Mouse (Mus musculus) hematopoietic stem cell, adult 5-6 weeks (primary cell): ENCODE data around the gene Hcrt. TPM values are rescaled to one million over a fixed set of nuclear protein-coding genes. Genes with fewer than 3 reads are reported as not detected.
A peak's percentile ranks its signal among the peaks of the same experiment; 100 is the strongest.

ENCODE experiments used
- ATAC-seq, 2 experiments: fragments of 125-278 bp in 1 of 2; replicated peaks in 1 of 2; 2 replicates each; pipeline ENCODE4 v1.8.0; 2016 to 2017; ENCODE audit warnings: inconsistent platforms in 2 of 2, mild to moderate bottlenecking in 2 of 2, moderate number of reproducible peaks in 2 of 2, low read depth in 1 of 2, moderate TSS enrichment in 1 of 2; ENCODE audit not compliant: low FRiP score in 2 of 2, poor library complexity in 2 of 2, severe bottlenecking in 2 of 2, insufficient read depth in 1 of 2, low TSS enrichment in 1 of 2
- total RNA-seq: library from RNA; stranded (forward); fragments of 172-1452, 232-1000 nt; gene quantifications from 2 replicates; pipeline ENCODE4 v1.2.3, GENCODE M21; 2017

The Hcrt gene
- total RNA-seq, 1 experiment from 2014 or later, result not detected

DNA sequence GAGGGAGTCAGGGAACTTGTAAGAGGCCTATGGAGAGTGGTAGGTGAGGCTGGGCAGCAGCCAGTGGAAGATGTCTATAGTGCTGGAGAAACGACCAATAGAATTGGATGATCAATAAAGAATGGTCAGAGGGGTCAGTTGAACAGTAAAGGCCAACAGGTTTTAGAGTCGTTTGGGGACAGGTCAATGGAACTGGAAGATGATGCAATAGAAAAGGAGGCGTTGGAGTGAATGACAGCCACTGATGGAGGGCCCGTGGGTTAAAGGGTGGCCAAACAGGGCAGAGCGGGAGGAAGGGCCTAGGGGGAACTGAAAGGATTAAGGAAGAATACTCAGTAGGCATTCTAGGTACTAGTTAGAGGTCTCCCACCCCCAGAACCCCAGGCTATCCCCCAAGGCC, 15.6 kb downstream of the Hcrt start:
- ATAC-seq, result no peak

DNA sequence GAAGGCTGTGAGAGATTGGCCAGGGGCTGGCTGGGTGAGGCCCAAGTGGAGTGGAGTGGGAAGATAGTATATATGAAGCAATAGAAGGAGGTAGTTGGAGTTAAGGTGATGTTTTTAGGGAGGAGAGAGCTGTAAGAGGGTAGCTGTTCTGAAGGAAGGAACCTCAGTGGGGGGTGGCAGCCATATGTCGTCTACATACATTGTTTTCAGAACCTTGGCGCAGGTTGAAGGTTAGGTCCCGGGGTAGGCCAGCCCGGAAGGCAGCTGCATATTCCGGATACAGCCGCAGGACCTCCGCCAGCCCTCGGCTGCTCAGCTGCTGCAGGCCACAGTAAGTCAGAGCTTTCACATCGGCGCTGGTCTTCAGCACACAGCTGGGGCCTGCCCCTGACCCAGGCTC, 16.2 kb downstream of the Hcrt start:
- no peak for ATAC-seq

DNA sequence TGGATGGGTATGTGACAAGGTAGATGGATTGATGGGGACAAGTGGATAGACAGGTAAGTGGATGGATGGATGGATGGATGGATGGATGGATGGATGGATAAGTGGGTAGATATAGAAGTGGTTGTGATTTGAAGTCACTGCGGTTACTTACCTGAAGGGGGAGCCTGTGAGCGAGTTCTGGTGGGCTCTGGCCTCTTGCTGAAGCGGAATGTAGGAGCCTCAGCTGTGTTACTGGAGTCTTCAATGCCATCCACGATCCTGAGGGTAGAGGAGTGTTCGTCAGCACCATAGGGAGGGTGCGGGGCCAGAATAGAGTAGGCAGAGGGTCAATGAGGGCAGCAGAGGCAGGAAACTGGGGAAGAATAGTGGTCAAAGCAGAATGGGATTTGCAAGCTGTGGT, 17.6 kb downstream of the Hcrt start:
- peak; percentile 69 to 83; a peak in 3 of 4 replicates for ATAC-seq

- ATAC-seq, result no peak
Measured at GRCm38 (mm10) chr11:100741348-100741747, 21.4 kb downstream of the Hcrt start.

- ATAC-seq, result no peak
Measured at GRCm38 (mm10) chr11:100738749-100739148, 24.0 kb downstream of the Hcrt start.

DNA sequence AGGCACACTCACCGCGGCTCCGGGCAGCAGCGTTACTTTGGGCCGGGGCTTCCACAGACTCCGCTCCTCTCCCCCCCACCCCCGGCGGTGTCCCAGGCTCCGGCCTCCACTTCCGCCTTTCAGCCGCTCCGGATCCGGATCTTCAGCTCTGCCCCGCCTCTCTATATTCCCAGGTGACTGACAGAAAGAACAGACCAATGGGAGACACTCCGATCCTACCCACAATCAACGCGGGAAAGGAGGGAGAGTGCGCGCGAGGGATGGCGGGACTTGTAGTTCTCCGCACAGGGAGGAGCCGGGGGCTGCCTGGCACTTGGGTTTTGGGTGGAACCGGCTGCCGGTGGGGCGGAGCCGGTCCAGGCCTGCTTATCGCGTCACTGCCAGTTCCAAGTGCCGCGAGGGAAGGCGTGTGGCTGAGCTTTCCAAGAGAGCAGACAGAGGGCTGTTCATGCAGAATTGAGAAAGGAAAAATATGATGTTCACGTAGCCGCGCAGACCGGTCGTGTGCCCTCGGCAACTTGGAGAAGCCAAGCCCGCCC, 24.6 kb downstream of the Hcrt start, which contains the start of gene Rab5c:
Gene Rab5c, minus strand, starts transcription at position 150 of the 539 bp plus-strand sequence.
- ATAC-seq, result peak; percentile 96 to 99

- no peak for ATAC-seq
Measured at GRCm38 (mm10) chr11:100737105-100737733, 25.5 kb downstream of the Hcrt start.

- no peak for ATAC-seq
Measured at GRCm38 (mm10) chr11:100736746-100737080, 26.0 kb downstream of the Hcrt start.

GRCm38 (mm10) chr11:100735954-100736745, 26.6 kb downstream of the Hcrt start:
- ATAC-seq, result no peak

DNA sequence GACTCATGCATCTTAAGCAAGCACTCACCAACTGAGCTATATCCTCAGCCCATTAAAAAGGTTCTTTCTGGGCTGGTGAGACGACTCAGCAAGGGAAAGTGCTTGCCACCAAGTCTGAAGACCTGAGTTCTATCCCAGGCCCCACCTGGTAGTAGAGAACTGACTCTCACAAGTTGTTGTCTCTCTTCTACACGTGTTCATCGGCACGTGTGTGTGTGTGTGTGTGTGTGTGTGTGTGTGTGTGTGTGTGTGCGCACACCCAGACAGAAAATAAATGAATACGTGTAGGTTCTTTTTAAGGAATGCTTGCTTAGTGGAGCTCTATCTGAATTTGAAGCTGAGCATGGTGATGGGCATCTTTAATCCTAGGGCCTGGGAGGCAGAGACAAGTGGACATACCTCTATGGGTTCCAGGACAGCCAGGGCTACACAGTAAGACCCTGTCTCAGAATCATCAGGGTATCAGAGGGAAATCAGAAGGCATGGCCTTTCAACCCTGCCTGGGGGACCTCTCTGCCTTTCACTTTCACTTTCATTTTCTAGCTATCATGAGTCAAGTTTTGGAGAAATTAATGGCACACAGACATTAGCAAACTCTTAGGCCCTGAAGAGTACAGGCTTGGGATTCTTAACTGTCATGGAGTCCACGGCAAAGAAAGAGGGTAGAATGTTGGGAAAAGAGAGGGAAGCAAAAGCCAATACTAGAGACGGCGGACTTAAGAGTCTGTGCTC, 27.4 kb downstream of the Hcrt start:
- ATAC-seq, result no peak

GRCm38 (mm10) chr11:100730477-100731205, 32.1 kb downstream of the Hcrt start:
- ATAC-seq, result no peak

DNA sequence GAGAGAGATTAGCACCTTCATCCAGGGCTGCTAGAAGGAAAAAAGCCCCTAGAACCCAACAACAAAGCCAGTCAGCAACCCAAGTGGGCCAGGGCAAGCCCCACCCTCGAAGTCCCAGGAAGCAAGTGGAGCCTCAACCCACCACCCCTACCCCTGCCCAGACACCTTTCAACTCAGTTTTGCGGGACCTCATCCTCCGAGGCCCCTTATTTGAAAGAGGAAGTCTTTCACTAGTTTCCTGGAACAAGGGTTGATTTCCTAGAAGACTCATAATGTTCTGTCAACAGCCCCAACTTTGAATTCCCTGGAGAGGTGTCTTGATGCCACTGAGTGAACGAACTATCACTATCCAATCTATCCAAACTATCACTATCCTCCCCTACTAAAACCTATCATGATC, 32.8 kb downstream of the Hcrt start:
- no peak for ATAC-seq

DNA sequence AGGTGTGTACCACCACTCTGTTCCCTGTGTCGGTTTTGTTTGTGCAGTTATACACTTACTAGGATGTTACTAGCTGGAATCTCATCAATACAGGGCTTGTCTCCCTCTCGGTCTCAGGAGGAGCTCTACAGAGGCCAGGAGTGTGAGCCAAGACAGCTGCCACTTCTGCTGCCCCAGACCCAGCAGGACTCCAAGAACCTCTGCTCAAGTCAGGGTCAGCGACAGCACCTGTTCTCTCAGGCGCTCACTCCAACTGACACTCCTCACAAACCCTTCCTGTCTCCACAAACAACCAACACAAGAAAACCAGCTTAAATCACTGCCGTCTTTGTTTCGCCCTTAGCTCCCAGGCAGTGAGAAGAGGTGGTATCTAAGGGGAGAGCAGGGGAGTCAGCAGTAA, 34.1 kb downstream of the Hcrt start:
- ATAC-seq, result no peak

DNA sequence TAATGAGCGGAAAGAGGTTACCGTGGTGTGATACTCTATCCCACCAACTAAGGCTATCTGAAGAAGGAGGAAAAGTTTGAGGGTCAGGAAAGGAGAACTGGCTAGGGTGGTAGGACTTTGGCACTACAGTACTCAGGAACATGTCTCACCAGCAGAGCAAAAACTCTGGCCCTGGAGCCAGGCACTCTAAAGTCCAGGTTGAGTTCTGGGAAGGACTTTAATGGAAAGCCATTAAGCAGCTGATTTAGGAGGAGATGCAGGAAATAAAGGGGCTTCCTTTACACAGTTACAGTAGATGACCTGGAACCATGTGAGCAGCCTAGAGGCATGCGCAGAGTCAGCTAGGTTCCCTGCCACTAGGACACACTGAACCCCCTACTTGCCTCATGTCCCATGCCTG, 35.5 kb downstream of the Hcrt start:
- no peak for ATAC-seq

DNA sequence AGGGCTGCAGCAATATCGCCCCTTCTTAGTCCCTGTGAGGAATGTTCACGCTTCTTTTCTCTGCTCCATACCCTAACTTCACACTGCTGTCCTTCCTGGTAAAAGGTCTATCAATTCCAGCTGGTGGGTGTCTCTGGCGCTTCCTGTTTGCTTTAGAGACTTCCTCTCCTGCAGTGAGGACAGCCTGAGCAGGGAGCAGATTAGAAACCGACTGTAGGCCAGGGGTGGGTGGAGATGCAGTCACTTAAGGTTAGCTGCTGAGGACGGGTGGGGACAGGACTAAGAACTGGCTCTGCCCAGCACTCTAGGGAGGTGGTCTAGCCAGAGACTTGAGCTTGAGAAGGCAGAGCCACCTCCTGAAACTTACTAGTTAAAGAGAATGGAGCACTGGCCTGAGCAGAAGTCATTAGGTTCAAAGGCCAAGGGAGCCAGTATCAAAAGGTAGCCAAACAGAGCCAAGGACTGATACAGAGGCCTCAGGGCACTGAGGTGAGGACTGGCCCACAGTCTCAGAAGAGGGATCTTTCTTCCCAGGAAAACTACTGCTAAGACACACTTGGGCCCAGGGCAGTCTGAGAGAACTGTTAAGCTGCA, 37.7 kb downstream of the Hcrt start:
- 0 out of 4 replicates have a peak, but pooled peaks of 1 of the 2 experiments have one; percentile 5 for ATAC-seq

GRCm38 (mm10) chr11:100722493-100723028, 40.2 kb downstream of the Hcrt start:
- 0 out of 4 replicates have a peak, but pooled peaks of 1 of the 2 experiments have one; percentile 15 for ATAC-seq
